Mouse (Mus musculus) hindbrain, embryonic 12.5 days (tissue): ENCODE results near the gene Serp2. TPM values are rescaled to one million over a fixed set of nuclear protein-coding genes. Genes with fewer than 3 reads are reported as not detected.

Source experiments
- polyA plus RNA-seq: library from polyadenylated mRNA; unstranded; fragments of >200 nt; fragmentation: Nextera tagmentation; extraction: Ambion mirVana; gene quantifications from 2 replicates; pipeline ENCODE4 v1.2.1, GENCODE M21; 2016

The Serp2 gene
- polyA plus RNA-seq, 1 experiment from 2014 or later: 59.0 TPM

Other genes with a start within 250 kb of the Serp2 start
- gene Tsc22d1, start 141.9 kb downstream of the Serp2 start, polyA plus RNA-seq: 458 and 517 TPM in 2 replicates